Mouse (Mus musculus) embryonic fibroblast, embryonic 13.5 days (primary cell): ENCODE measurements at regions not wholly inside any gene's neighbourhood (a gene's known extent, or its start where the extent isn't known, plus 50 kb on each side); places are given as distances from the start of the nearest gene placed in this dataset.

Experiments used
- H3K27ac ChIP-seq: 2 replicates; pipeline ENCODE4 v1.5.1; 2012; ENCODE audit warnings: low read length, control low read depth, inconsistent platforms; ENCODE audit not compliant: insufficient read depth
- H3K4me1 ChIP-seq: 2 replicates; pipeline ENCODE4 v1.6.1; 2011; ENCODE audit warnings: low read length; ENCODE audit not compliant: control insufficient read depth, insufficient read depth
- H3K4me3 ChIP-seq: 2 replicates; pipeline ENCODE4 v1.5.1; 2011; ENCODE audit warnings: mild to moderate bottlenecking, control low read depth, low read length; ENCODE audit not compliant: insufficient read depth
- CTCF ChIP-seq: IDR thresholded peaks from 2 replicates; pipeline ENCODE4 v1.5.1; 2011; ENCODE audit warnings: mild to moderate bottlenecking, control low read depth, low read length, moderate library complexity, borderline replicate concordance; ENCODE audit not compliant: insufficient read depth
- POLR2A ChIP-seq: IDR thresholded peaks from 2 replicates; pipeline ENCODE4 v1.6.1; 2011; ENCODE audit warnings: low read depth, mild to moderate bottlenecking, control low read depth, low read length, moderate library complexity

- no peak for TF ChIP-seq CTCF
- TF ChIP-seq POLR2A = no peak
- H3K4me3 ChIP-seq = no peak overlapping the region
- no peak overlapping the region for H3K27ac ChIP-seq
- H3K4me1 ChIP-seq = peaks cover 2% of the 10 kb centered on the region
Measured at GRCm38 (mm10) chr2:45746606-45747005, 629.4 kb upstream of the Zeb2 start.

GRCm38 (mm10) chr2:45736278-45736677 lies 619.1 kb upstream of the Zeb2 start:
- Histone ChIP-seq H3K4me3 (no peak overlapping the region), H3K27ac (no peak overlapping the region), H3K4me1 (no peaks in the 10 kb centered on the region)
- no peak for TF ChIP-seq CTCF
- no peak for TF ChIP-seq POLR2A

DNA sequence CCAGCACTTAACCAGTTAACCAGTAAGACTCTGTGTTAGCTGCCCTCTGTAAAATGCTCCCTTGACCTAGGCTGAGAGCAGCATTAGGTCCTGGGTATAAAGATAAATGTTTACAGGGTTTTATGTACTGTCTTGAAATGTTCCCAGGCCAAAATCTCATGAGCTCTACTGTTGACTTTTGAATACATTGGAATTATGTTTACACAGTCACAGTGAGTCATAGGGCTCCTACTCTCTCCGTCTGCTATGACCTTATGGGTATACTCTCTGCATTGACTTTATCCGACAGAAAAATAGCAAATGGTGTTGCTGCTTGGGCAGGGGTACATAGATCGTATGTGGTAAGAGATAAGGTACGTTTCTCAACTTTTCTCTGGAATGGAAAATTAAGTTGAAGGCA lies 596.8 kb upstream of the Zeb2 start:
- Histone ChIP-seq H3K4me3 (no peak overlapping the region), H3K4me1 (peaks cover 4% of the 10 kb centered on the region; the same call in 1 of the 2 replicates), H3K27ac (no peak overlapping the region)
- TF ChIP-seq POLR2A = no peak
- TF ChIP-seq CTCF = no peak

DNA sequence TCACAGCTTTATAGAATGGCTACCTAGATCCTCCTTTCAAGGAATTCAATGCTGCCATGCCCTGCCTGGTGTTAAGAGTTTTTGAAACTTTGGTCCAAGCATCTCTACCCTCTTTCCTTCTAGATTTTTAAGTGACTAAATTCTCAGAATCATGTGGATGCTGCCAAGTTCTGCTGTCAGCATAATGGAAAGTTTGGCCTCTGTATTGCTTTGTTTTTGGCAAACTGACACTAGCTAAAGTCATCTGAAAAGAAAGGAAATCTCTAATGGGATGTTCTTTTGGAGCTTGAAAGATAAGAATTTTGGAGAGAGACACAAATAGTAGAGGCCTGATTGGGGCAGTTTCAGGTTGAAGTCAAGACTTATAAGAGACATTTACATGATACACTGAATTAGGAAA lies 589.8 kb upstream of the Zeb2 start:
- H3K4me1 ChIP-seq = no peaks in the 10 kb centered on the region
- no peak overlapping the region for H3K27ac ChIP-seq
- TF ChIP-seq CTCF = no peak
- TF ChIP-seq POLR2A = no peak
- H3K4me3 ChIP-seq = no peak overlapping the region

GRCm38 (mm10) chr2:45702511-45702910 lies 585.3 kb upstream of the Zeb2 start:
- Histone ChIP-seq H3K4me1 (no peaks in the 10 kb centered on the region), H3K4me3 (no peak overlapping the region), H3K27ac (no peak overlapping the region)
- no peak for TF ChIP-seq POLR2A
- TF ChIP-seq CTCF = no peak

DNA sequence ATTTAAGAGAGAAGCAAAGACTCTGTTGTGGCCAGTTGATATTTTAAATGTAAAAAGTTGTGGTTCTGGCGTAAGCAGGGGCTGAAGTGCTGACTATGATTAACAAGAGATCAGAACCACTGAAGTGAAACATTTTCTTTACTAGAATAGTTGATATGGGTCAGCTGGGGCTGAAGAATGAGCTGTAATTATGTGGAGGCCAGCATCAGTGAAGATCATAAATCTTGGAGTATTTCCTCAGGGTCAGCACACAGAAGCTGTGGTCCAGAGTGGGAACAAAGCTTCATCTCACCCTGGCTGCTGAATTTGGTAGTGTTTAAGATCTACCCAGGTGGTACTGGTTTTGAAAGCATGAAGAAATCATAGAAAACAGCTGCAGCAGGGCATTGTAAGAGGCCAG lies 583.4 kb upstream of the Zeb2 start:
- no peak overlapping the region for H3K4me3 ChIP-seq
- no peak overlapping the region for H3K27ac ChIP-seq
- H3K4me1 ChIP-seq = no peaks in the 10 kb centered on the region
- TF ChIP-seq CTCF (no peak), POLR2A (no peak)

GRCm38 (mm10) chr2:45693291-45694020 lies 576.3 kb upstream of the Zeb2 start:
- Histone ChIP-seq H3K27ac (no peak overlapping the region), H3K4me3 (no peak overlapping the region), H3K4me1 (no peaks in the 10 kb centered on the region)
- TF ChIP-seq CTCF (no peak), POLR2A (no peak)

- Histone ChIP-seq H3K27ac (no peak overlapping the region), H3K4me3 (no peak overlapping the region), H3K4me1 (no peaks in the 10 kb centered on the region)
- TF ChIP-seq POLR2A (no peak), CTCF (no peak)
Measured at GRCm38 (mm10) chr2:45692819-45693218, 575.6 kb upstream of the Zeb2 start.

DNA sequence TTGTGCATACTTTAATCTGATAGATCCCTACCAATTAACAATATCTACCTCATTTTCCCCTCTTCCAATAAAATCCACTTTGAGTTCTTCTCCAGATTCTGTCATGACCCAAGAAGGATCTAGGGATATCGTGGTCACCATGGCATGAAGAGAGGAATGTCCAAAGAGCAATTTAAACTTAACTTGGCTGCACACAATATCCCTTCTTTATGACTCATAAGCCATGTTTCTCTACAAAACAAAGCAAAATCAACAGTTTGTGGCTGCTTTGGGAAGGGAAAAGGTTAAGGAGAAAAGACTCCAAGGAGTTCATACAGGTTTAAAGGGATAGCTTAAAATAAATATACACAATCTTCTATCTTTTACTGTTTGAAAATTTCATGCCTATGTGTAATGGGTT lies 571.8 kb upstream of the Zeb2 start:
- Histone ChIP-seq H3K4me3 (no peak overlapping the region), H3K4me1 (no peaks in the 10 kb centered on the region), H3K27ac (peak overlapping the region; percentile 68; the same call in 1 of the 2 replicates)
- TF ChIP-seq POLR2A = no peak

DNA sequence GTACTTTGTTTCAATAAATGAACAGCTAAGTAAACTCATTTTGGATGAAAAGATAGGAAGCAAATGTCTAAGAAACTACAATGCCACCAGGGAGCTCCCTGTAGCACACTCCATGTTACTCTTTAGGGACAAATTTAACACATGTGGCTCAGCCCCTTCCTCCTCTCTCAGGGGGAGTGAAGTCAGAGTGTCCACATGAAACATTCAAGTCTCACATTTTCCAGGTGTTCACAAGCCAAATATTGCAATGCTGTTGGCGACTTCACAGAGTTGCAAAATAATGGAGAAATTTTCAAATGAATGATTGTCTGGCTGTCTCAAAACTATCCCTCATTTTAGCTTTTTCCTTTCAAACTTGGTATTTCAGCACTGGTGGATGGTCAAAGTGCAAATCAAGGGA lies 564.1 kb upstream of the Zeb2 start:
- TF ChIP-seq CTCF (no peak), POLR2A (no peak)
- Histone ChIP-seq H3K27ac (no peak overlapping the region), H3K4me1 (peaks cover 4% of the 10 kb centered on the region; the same call in 1 of the 2 replicates), H3K4me3 (no peak overlapping the region)
